Mouse (Mus musculus) hindbrain, embryonic 13.5 days (tissue): Measurements from ENCODE around the gene AC129217.1. TPM values are rescaled to one million over a fixed set of nuclear protein-coding genes. Genes with fewer than 3 reads are reported as not detected.
"Not testable (repeated sequence)": the region's sequence is repeated elsewhere in the genome, so short reads cannot be mapped to it uniquely, and the experiment has no call there.

Experiments
- ATAC-seq: fragments of 200-750 bp; cut with Nextera tagmentation; 2 replicates; pipeline ENCODE4 v1.8.0; 2017; ENCODE audit warnings: moderate TSS enrichment; ENCODE audit not compliant: low FRiP score
- H3K27ac ChIP-seq: fragments of 300-500 bp; sonication (generic); 2 replicates; pipeline ENCODE4 v1.5.1; 2015; ENCODE audit warnings: inconsistent platforms, mild to moderate bottlenecking, moderate library complexity
- H3K27me3 ChIP-seq: fragments of 300-500 bp; sonication (generic); 2 replicates; pipeline ENCODE4 v1.6.1; 2015; ENCODE audit warnings: mild to moderate bottlenecking, inconsistent platforms
- H3K36me3 ChIP-seq: fragments of 300-500 bp; sonication (generic); 2 replicates; pipeline ENCODE4 v1.6.1; 2015; ENCODE audit warnings: mild to moderate bottlenecking, inconsistent platforms
- H3K4me1 ChIP-seq: fragments of 300-500 bp; sonication (generic); replicated peaks from 2 replicates; pipeline ENCODE4 v1.6.1; 2015; ENCODE audit warnings: inconsistent platforms
- H3K4me2 ChIP-seq: fragments of 300-500 bp; sonication (generic); 2 replicates; pipeline ENCODE4 v1.6.1; 2015; ENCODE audit warnings: inconsistent platforms, mild to moderate bottlenecking, moderate library complexity
- H3K4me3 ChIP-seq: fragments of 300-500 bp; sonication (generic); 2 replicates; pipeline ENCODE4 v1.5.1; 2015; ENCODE audit warnings: mild to moderate bottlenecking, inconsistent platforms
- H3K9ac ChIP-seq: fragments of 300-500 bp; sonication (generic); 2 replicates; pipeline ENCODE4 v1.6.1; 2015; ENCODE audit warnings: mild to moderate bottlenecking, inconsistent platforms
- H3K9me3 ChIP-seq: fragments of 300-500 bp; sonication (generic); 2 replicates; pipeline ENCODE4 v1.6.1; 2016; ENCODE audit warnings: inconsistent platforms
- WGBS: fragments of 180-500 bp; shearing (Covaris S2); methylation state at CpG from one replicate; pipeline ENCODE4 v1.1.7; 2015; 5-methylcytosine and 5-hydroxymethylcytosine counted together
- polyA plus RNA-seq: library from polyadenylated mRNA; unstranded; fragments of >200 nt; fragmentation: Nextera tagmentation; extraction: Ambion mirVana; gene quantifications from 2 replicates; pipeline ENCODE4 v1.2.1, GENCODE M21; 2015

The AC129217.1 gene
- polyA plus RNA-seq, 1 experiment from 2014 or later: not detected

GRCm38 (mm10) chr19:8851639-8852038 lies 22.1 kb downstream of the AC129217.1 start:
- no peaks in the 10 kb centered on the region for H3K9me3 ChIP-seq
- no peak overlapping the region for H3K4me2 ChIP-seq
- peak overlapping the region; percentile 19; the same call in 1 of the 2 replicates for H3K9ac ChIP-seq
- peaks cover 5% of the 10 kb centered on the region; the same call in 1 of the 2 replicates for H3K4me1 ChIP-seq
- 58% methylated on average over 7 of the region's 7 CpGs for WGBS
- H3K36me3 ChIP-seq: peaks cover 28% of the 10 kb centered on the region
- H3K27me3 ChIP-seq: no peaks in the 10 kb centered on the region
- no peak overlapping the region for H3K4me3 ChIP-seq
- no peak overlapping the region for H3K27ac ChIP-seq
- ATAC-seq: no peak

DNA sequence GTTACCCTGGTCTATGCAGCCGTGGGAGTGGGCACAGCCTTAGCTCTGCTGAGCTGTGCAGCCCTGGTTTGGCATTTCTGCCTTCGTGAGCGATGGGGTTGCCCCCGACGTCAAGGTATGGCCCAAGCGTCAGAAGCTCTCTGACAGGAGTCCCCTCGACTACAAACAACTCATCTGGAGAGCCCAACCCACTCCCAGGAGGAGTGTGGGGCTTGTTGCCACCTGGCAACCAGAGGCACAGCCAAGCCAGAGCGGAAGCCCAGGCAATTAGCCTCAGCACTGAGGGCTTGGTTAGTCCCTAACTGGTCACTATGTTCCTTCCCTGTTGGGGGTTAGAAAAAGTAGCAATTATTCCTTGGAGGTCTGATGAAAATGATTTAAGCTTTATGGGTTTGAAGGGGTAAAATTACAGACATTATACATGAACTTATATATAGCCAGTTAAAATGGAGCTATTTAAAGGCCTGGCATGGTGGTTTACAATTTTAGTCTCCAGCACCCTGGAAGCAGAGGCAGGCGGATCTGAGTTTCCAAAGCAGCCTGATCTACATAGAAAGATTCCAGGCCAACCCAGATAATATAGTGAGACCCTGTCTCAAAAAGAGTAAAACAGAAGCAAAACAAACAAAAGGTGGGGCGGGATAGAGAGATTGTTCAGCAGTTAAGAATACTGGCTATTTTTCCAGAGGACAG lies 22.8 kb downstream of the AC129217.1 start:
- Histone ChIP-seq H3K27me3 (no peaks in the 10 kb centered on the region), H3K36me3 (peaks cover 20% of the 10 kb centered on the region), H3K4me1 (peaks cover 5% of the 10 kb centered on the region; the same call in 1 of the 2 replicates), H3K9ac (peak overlapping the region; percentile 19; the same call in 1 of the 2 replicates), H3K4me2 (no peak overlapping the region), H3K27ac (no peak overlapping the region), H3K4me3 (no peak overlapping the region), H3K9me3 (no peaks in the 10 kb centered on the region)
- no peak for ATAC-seq
- WGBS: 62% methylated on average over 10 of the region's 10 CpGs

DNA sequence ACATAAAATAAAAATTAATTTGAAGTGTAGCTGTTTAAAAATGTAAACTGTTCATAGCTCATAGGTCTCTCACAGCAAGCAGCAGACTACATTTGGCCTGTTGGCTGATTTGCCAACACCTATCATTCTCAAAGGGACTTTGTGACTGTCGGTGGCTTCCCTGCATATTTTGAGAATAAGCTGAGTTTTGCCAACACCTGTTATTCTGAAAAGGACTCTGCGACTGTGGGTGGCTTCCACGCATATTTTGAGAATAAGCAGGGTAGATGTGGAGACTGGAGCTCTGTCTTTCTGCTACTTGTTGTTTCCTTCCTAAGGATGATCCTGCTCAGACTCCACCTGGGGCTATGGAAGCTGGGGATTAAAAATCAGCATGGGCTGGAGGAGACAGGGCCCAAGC lies 23.5 kb downstream of the AC129217.1 start:
- Histone ChIP-seq H3K4me2 (no peak overlapping the region), H3K27ac (no peak overlapping the region), H3K27me3 (no peaks in the 10 kb centered on the region), H3K9ac (no peak overlapping the region), H3K9me3 (no peaks in the 10 kb centered on the region), H3K36me3 (peaks cover 13% of the 10 kb centered on the region), H3K4me3 (no peak overlapping the region), H3K4me1 (peaks cover 5% of the 10 kb centered on the region; the same call in 1 of the 2 replicates)
- 86% methylated on average over 3 of the region's 3 CpGs for WGBS
- no peak for ATAC-seq

- 42% methylated on average over 4 of the region's 4 CpGs for WGBS
- H3K9me3 ChIP-seq: no peaks in the 10 kb centered on the region
These were observed 28.1 kb downstream of the AC129217.1 start for GRCm38 (mm10) chr19:8857689-8858088.

GRCm38 (mm10) chr19:8859018-8859417 lies 29.4 kb downstream of the AC129217.1 start:
- 22% methylated on average over 1 of the region's 1 CpGs for WGBS
- ATAC-seq: no peak

More at GRCm38 (mm10) chr19:8857689-8858088, 28.1 kb downstream of the AC129217.1 start:
- no peak overlapping the region for H3K4me3 ChIP-seq
- no peak overlapping the region for H3K9ac ChIP-seq
- no peak overlapping the region for H3K27ac ChIP-seq
- H3K36me3 ChIP-seq: no peaks in the 10 kb centered on the region
- H3K27me3 ChIP-seq: no peaks in the 10 kb centered on the region
- no peak overlapping the region for H3K4me2 ChIP-seq
- no peaks in the 10 kb centered on the region for H3K4me1 ChIP-seq
- no peak for ATAC-seq

DNA sequence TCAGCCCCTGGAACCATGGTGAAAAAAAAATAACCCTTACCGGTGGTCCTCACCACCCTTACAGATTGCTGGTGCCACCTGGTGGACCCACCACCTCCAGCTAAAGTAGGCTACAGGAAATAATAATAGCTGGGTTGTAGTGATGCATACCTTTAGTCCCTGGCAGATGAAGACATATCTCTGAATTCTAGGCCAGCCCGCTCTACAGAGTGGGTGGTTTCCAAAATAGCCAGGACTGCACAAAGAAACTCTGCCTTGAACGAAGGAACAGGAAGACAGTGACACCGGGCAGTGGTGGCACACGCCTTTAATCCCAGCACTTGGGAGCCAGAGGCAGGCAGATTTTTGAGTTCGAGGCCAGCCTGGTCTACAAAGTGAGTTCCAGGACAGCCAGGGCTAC lies 34.7 kb downstream of the AC129217.1 start:
- H3K9ac ChIP-seq: no peak overlapping the region
- H3K4me2 ChIP-seq: no peak overlapping the region
- ATAC-seq: no peak
- no peaks in the 10 kb centered on the region for H3K36me3 ChIP-seq
- H3K27me3 ChIP-seq: no peaks in the 10 kb centered on the region
- no peaks in the 10 kb centered on the region for H3K9me3 ChIP-seq
- WGBS: 84% methylated on average over 6 of the region's 6 CpGs
- no peak overlapping the region for H3K4me3 ChIP-seq
- H3K4me1 ChIP-seq: no peaks in the 10 kb centered on the region
- H3K27ac ChIP-seq: no peak overlapping the region

More at GRCm38 (mm10) chr19:8859018-8859417, 29.4 kb downstream of the AC129217.1 start:
- no peaks in the 10 kb centered on the region for H3K4me1 ChIP-seq
- H3K27me3 ChIP-seq: no peaks in the 10 kb centered on the region
- H3K9ac ChIP-seq: no peak overlapping the region
- H3K36me3 ChIP-seq: no peaks in the 10 kb centered on the region
- no peaks in the 10 kb centered on the region for H3K9me3 ChIP-seq
- no peak overlapping the region for H3K4me3 ChIP-seq
- H3K27ac ChIP-seq: no peak overlapping the region
- H3K4me2 ChIP-seq: no peak overlapping the region

GRCm38 (mm10) chr19:8870381-8870780 lies 40.8 kb downstream of the AC129217.1 start:
- peak overlapping the region; percentile 54 for H3K4me2 ChIP-seq
- WGBS: 80% methylated on average over 3 of the region's 3 CpGs
- not testable (repeated sequence) for H3K4me3 ChIP-seq

GRCm38 (mm10) chr19:8870838-8871237 lies 41.3 kb downstream of the AC129217.1 start:
- H3K4me2 ChIP-seq: peak overlapping the region; percentile 54
- peaks cover 18% of the 10 kb centered on the region for H3K4me1 ChIP-seq
- no peaks in the 10 kb centered on the region for H3K27me3 ChIP-seq
- 62% methylated on average over 9 of the region's 9 CpGs for WGBS
- H3K36me3 ChIP-seq: peaks cover 29% of the 10 kb centered on the region
- H3K9me3 ChIP-seq: no peaks in the 10 kb centered on the region
- peak; percentile 35 for ATAC-seq
- peak overlapping the region; percentile 84 for H3K27ac ChIP-seq
- H3K4me3 ChIP-seq: peak overlapping the region; percentile 92
- H3K9ac ChIP-seq: peak overlapping the region; percentile 98

More at GRCm38 (mm10) chr19:8870381-8870780, 40.8 kb downstream of the AC129217.1 start:
- not testable (repeated sequence) for H3K9ac ChIP-seq, H3K9me3 ChIP-seq, H3K27me3 ChIP-seq, ATAC-seq, H3K27ac ChIP-seq
- peaks cover 24% of the 10 kb centered on the region for H3K36me3 ChIP-seq
- peaks cover 18% of the 10 kb centered on the region for H3K4me1 ChIP-seq

- Histone ChIP-seq H3K27me3 (no peaks in the 10 kb centered on the region), H3K4me3 (peak within 1 kb of the TSS; percentile 92), H3K27ac (peak within 1 kb of the TSS; percentile 85), H3K9ac (peak within 1 kb of the TSS; percentile 98), H3K4me1 (peaks cover 18% of the 10 kb centered on the region), H3K9me3 (no peaks in the 10 kb centered on the region), H3K4me2 (peak within 1 kb of the TSS; percentile 97), H3K36me3 (peaks cover 36% of the 10 kb centered on the region)
- peak; percentile 98 for ATAC-seq
- WGBS: 1% methylated on average over 59 of the region's 59 CpGs
These were observed 42.0 kb downstream of the AC129217.1 start, which contains the start of gene Ubxn1 for GRCm38 (mm10) chr19:8871267-8872186. Ubxn1 (plus strand) TSS chr19:8871496.

DNA sequence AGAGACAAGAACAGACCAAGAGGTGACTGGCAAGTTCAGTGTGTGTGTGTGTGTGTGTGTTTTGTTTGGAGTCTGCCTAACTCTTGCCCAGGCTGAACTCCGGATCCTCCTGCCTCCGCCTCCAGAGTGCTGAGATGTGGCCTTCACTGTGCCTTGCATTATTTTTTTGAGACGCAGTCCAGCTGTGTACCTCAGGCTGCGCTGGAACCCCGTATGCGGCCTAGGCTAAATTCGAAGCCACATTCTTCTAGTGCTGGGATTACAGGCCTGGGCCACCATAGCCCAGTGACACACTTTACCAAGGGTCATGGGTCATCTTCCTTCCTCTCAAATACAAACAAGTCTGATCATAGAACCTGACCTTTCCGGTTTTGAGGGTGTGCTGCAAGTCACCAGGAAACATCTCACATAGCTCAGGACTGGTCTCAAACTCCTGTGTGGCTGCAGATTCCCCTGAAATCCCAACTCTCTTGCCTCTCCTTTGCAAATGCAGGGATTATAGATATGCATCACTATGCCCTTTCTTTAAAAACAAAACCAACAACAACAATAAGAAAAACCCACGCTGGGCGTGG lies 42.8 kb downstream of the AC129217.1 start:
- peak overlapping the region; percentile 92 for H3K4me3 ChIP-seq
- H3K4me2 ChIP-seq: peak overlapping the region; percentile 97
- no peaks in the 10 kb centered on the region for H3K9me3 ChIP-seq
- peaks cover 18% of the 10 kb centered on the region for H3K4me1 ChIP-seq
- H3K9ac ChIP-seq: peak overlapping the region; percentile 98
- 72% methylated on average over 10 of the region's 10 CpGs for WGBS
- H3K27me3 ChIP-seq: no peaks in the 10 kb centered on the region
- ATAC-seq: no peak
- peak overlapping the region; percentile 85; the same call in 1 of the 2 replicates for H3K27ac ChIP-seq
- peaks cover 42% of the 10 kb centered on the region for H3K36me3 ChIP-seq

GRCm38 (mm10) chr19:8875031-8875430 lies 45.5 kb downstream of the AC129217.1 start:
- peaks cover 31% of the 10 kb centered on the region for H3K4me1 ChIP-seq
- H3K36me3 ChIP-seq: peaks cover 42% of the 10 kb centered on the region
- H3K27me3 ChIP-seq: no peaks in the 10 kb centered on the region
- H3K4me2 ChIP-seq: no peak overlapping the region
- no peak for ATAC-seq
- WGBS: 96% methylated on average over 7 of the region's 7 CpGs
- H3K27ac ChIP-seq: no peak overlapping the region
- no peak overlapping the region; the same call in 1 of the 2 replicates for H3K9ac ChIP-seq
- H3K9me3 ChIP-seq: no peaks in the 10 kb centered on the region
- no peak overlapping the region for H3K4me3 ChIP-seq
